Mouse (Mus musculus): ENCODE data around the gene Olfr1390. TPM values are rescaled to one million over a fixed set of nuclear protein-coding genes. Genes with fewer than 3 reads are reported as not detected.

Olfr1390 gene
- polyA plus RNA-seq, 1 experiment from 2014 or later: not detected

Other genes starting within 250 kb of the Olfr1390 start
- gene Olfr1396, start 220.3 kb upstream of the Olfr1390 start, polyA plus RNA-seq (2016; fragmentation: Nextera tagmentation; extraction: Ambion mirVana): not detected in 2 replicates
- gene Olfr1395, start 192.9 kb upstream of the Olfr1390 start, polyA plus RNA-seq (2016; fragmentation: Nextera tagmentation; extraction: Ambion mirVana): not detected in 2 replicates
- gene Olfr1394, start 180.8 kb upstream of the Olfr1390 start, polyA plus RNA-seq (2016; fragmentation: Nextera tagmentation; extraction: Ambion mirVana): not detected in 2 replicates
- gene Btnl9, start 148.0 kb upstream of the Olfr1390 start, polyA plus RNA-seq (2016; fragmentation: Nextera tagmentation; extraction: Ambion mirVana): 1.4 and 1.9 TPM in 2 replicates
- gene Zfp62, start 131.9 kb upstream of the Olfr1390 start, polyA plus RNA-seq (2016; fragmentation: Nextera tagmentation; extraction: Ambion mirVana): 33.5 and 34.6 TPM in 2 replicates
- gene Mgat1, start 91.0 kb upstream of the Olfr1390 start, polyA plus RNA-seq (2016; fragmentation: Nextera tagmentation; extraction: Ambion mirVana): 45.7 TPM in 2 replicates
- gene Olfr1393, start 56.9 kb upstream of the Olfr1390 start, polyA plus RNA-seq (2016; fragmentation: Nextera tagmentation; extraction: Ambion mirVana): 0.08 and 0.27 TPM in 2 replicates
- not detected in 2 replicates for gene Olfr1392, start 49.9 kb upstream of the Olfr1390 start, polyA plus RNA-seq (2016; fragmentation: Nextera tagmentation; extraction: Ambion mirVana)
- not detected in 2 replicates for gene Olfr10, start 30.4 kb upstream of the Olfr1390 start, polyA plus RNA-seq (2016; fragmentation: Nextera tagmentation; extraction: Ambion mirVana)
- gene Olfr1391, start 12.4 kb upstream of the Olfr1390 start, polyA plus RNA-seq (2016; fragmentation: Nextera tagmentation; extraction: Ambion mirVana): not detected in 2 replicates
- not detected in 2 replicates for gene Olfr1389, start 87.9 kb downstream of the Olfr1390 start, polyA plus RNA-seq (2016; fragmentation: Nextera tagmentation; extraction: Ambion mirVana)
- gene Olfr1388, start 101.4 kb downstream of the Olfr1390 start, polyA plus RNA-seq (2016; fragmentation: Nextera tagmentation; extraction: Ambion mirVana): not detected in 2 replicates
- not detected in 2 replicates for gene Olfr1387, start 120.2 kb downstream of the Olfr1390 start, polyA plus RNA-seq (2016; fragmentation: Nextera tagmentation; extraction: Ambion mirVana)
- gene Olfr1386, start 129.9 kb downstream of the Olfr1390 start, polyA plus RNA-seq (2016; fragmentation: Nextera tagmentation; extraction: Ambion mirVana): not detected in 2 replicates
- gene Olfr1385, start 153.9 kb downstream of the Olfr1390 start, polyA plus RNA-seq (2016; fragmentation: Nextera tagmentation; extraction: Ambion mirVana): not detected in 2 replicates
- gene Olfr1384, start 171.5 kb downstream of the Olfr1390 start, polyA plus RNA-seq (2016; fragmentation: Nextera tagmentation; extraction: Ambion mirVana): not detected in 2 replicates
- not detected in 2 replicates for gene Olfr1383, start 184.5 kb downstream of the Olfr1390 start, polyA plus RNA-seq (2016; fragmentation: Nextera tagmentation; extraction: Ambion mirVana)
- not detected in 2 replicates for gene Olfr1382, start 193.1 kb downstream of the Olfr1390 start, polyA plus RNA-seq (2016; fragmentation: Nextera tagmentation; extraction: Ambion mirVana)
- not detected in 2 replicates for gene Olfr1381, start 208.3 kb downstream of the Olfr1390 start, polyA plus RNA-seq (2016; fragmentation: Nextera tagmentation; extraction: Ambion mirVana)
- not detected in 2 replicates for gene Olfr1380, start 221.7 kb downstream of the Olfr1390 start, polyA plus RNA-seq (2016; fragmentation: Nextera tagmentation; extraction: Ambion mirVana)